Mouse (Mus musculus) naive thymus-derived CD4-positive, alpha-beta T cell, adult 5 months (primary cell): Measurements from ENCODE around the gene Msantd3. TPM values are rescaled to one million over a fixed set of nuclear protein-coding genes. Genes with fewer than 3 reads are reported as not detected.

Experiments used
- polyA plus RNA-seq: library from polyadenylated mRNA; unstranded; fragments of 100-300 nt; shearing (Covaris generic); gene quantifications from one replicate; pipeline ENCODE4 v1.2.1, GENCODE M21; 2017

The Msantd3 gene
- polyA plus RNA-seq = not detected

DNA sequence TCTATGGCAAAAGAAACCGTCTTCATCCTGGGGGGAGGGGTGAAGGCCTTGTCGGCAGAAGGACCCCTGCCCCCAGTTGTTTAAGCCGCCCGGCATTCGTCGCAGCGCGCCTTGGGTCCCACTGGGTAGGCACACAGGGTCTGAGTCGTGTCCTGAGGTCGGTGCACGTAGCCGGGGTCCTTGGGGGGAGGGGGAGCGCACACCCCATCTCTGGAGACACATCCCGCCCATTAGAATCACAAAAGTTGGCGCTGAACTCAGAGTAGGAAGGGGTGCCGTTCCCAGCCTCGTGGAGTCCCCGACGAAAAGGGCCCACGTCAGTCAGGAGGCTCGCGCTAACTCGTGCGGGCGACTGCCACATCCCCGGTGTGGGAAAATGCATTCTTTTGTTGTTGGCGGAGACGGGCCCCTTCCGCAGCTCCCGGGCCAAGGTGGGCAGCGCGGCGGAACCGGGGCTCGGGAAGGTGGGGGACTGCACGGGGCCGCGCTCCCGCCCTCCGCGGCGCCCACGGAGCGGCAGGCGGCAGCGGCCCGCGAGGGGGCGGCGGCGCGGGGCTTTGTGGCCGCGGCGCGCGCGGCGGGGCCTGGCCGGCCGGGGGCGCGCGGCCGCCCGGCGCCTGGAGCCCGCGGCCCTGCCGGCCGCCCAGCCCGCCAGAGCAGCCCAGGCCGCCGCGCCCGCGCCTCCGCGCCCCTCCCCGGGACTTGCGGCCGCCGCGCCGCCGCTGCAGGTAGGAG, at the start of gene Msantd3:
Gene Msantd3, plus strand, starts transcription at position 95 of the 735 bp plus-strand sequence.

DNA sequence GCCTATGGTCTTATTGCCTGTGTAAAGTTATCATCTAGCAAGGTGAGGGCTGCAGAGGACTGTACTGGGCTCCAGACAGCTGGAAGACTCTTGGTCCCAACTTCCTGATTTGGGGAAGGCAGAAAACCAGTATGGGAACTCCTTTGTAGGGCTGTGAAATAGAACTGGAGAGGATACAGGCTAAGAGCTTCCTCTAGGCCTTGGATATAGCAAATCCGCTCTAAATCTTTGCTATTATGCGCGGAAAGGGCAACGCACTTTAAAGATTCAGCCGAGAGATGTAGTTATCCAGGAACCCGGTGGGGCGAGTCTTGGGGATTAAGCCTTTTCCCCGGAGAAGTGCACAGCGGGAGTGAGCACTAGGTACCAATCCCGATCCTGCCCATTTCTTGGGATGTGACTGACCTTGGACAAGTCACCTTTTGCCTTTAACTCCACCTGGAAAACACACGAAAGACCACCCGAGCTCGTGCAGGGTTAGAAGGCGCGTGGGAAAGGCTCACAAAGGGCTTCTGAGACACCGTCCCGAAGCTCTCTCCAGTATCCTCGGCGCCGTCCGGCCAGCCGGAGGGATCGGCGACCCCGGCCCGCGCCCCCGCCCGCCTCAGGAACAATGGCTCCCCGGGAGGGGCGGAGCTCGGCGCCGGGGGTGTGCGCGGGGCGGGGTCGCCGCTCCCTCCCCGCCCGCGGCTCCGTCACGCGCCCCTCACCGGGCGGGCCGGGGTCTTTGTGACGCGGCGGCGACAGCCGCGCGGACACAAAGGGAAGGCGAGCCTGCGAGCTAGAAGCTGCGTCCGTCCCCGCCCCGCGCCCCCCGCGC, 44.9 kb downstream of the Msantd3 start, which contains the start of gene Tmeff1:
Gene Tmeff1, plus strand, starts transcription at position 754 of the 820 bp plus-strand sequence.

Other genes starting within 250 kb of the Msantd3 start
- gene Tex10, start 66.5 kb upstream of the Msantd3 start, polyA plus RNA-seq = 77.7 TPM
- 1.8 TPM for gene Tmeff1, start 45.2 kb downstream of the Msantd3 start, polyA plus RNA-seq
- gene Cavin4, start 123.6 kb downstream of the Msantd3 start, polyA plus RNA-seq = not detected